Mouse (Mus musculus) erythroblast, embryonic 14.5 days (primary cell): ENCODE measurements around the gene Tnfrsf12a.

ENCODE experiments used
- GATA1 ChIP-seq: IDR thresholded peaks from 2 replicates; pipeline ENCODE4 v1.6.1; 2012; ENCODE audit warnings: low read length, inconsistent platforms, mixed read lengths
- TAL1 ChIP-seq: IDR thresholded peaks from 3 replicates; pipeline ENCODE4 v1.6.1; 2012; ENCODE audit warnings: low read length, inconsistent platforms, mixed read lengths

GRCm38 (mm10) chr17:23676473-23677031, 716 bp downstream of the Tnfrsf12a start:
- TF ChIP-seq GATA1 (no peak), TAL1 (no peak)
